Mouse (Mus musculus): ENCODE measurements around the gene Fsip1.

Gene Fsip1

DNA sequence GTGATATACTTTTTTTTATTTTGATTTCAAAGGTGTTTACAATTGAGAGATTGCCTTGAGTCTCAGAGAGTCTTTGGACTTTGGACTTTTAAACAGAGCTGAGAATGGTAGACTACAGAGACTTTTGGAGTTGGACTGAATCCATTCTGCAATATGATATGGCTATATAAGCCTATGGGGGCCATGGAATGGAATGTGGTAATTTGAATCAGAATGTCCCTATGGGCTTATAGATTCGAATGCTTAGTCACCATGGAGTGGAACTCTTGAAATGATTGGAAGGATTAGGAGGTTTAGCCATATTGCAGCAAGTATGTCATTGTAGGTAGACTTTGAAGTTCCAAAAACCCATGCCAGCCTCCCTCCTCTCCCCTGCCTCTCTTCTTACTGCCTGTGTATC, 88.5 kb downstream of the Fsip1 start:
- DNase-seq: no peak

DNA sequence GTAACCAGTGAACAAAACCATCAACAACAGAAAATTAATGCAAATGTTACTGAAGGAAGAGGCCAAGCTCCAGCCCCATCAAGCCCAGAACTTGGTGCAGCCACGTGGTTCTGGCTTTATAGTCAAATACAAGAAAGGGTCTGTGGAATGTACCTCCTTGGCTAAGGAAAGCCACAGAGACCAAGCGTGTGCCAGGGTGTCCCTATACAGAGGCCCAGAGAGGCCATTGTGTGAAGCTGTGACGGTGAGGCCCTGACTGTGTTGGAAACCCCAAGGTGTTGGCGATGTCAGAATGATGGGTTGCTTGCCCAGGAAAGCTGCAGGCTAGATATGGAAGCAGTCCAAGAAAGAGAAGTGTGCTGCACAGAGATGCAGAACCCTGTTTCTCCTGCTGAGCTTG, 89.0 kb downstream of the Fsip1 start:
- DNase-seq: no peak

DNA sequence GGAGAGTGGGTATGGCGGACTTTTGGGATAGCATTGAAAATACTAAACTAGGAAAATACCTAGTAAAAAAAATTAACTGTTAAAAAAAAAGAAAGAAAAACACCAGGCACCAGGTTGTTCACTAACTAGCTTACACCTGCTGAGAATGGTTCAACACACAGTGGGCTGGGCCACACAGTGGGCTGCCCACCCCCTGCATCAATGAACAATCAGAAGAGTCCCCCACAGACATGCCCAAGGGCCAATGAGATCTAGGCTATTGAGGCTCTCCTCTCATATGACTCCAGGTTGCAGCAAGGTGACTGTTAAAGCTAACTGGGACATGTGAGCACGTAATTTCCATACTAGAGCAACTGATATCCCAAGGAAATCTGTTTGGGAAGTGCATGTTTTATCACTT, 91.1 kb downstream of the Fsip1 start:
- no peak for DNase-seq

DNA sequence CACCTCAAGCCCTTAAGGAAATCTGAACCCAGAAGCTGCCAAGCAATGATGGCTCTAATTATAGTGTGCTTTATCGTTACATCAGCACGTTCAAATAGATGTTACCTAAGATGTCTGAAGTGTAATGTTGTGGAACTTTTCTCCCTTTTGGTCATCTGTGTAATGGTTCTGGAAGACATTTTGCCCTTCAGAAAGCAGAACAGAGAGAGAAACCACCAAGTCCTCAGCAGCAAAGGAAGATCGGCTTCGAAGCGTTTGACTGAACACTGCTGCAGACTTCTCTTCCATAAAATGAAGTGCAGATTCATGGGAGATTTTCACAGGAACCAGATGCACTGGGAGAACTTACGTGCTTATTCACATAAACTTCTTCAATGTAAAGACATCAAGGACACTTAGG, 92.6 kb downstream of the Fsip1 start:
- DNase-seq: no peak

DNA sequence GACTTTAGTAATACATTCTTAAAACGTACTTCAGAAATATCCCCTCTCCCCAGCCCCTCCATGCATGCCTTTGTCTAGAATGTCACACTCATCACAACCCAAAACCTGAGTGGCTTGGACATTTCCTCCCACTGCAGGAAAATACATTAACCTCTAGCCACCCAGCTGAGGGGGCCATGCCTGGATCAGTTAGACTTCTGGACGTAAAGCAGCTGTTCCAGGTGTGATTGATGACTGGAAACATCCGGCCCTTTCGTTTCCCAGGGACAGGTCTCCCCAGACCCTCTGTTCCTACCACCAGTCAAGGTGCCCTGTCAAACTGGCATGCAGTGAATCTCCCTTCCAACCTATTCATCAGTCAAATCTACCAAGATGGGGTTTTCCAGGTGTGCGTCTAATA, 94.3 kb downstream of the Fsip1 start:
- no peak for DNase-seq

DNA sequence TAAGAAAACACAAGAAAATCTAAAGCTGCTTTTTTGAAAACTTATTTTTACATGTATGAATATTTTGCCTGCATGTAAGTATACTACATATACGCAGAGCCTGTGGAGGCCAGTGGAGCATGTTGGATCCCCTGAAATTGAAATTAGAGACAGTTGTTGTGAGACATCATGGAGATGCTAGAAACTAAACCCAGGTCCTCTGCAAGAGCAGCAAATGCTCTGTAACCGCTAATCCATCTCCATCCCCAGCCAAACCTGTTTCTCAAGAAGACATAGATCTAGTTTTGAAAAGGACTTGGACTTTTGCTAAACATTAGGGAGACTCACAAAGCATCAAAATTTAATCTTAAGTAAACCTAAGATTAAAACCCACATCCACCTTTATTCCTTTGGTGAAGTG, 95.8 kb downstream of the Fsip1 start:
- DNase-seq: no peak

DNA sequence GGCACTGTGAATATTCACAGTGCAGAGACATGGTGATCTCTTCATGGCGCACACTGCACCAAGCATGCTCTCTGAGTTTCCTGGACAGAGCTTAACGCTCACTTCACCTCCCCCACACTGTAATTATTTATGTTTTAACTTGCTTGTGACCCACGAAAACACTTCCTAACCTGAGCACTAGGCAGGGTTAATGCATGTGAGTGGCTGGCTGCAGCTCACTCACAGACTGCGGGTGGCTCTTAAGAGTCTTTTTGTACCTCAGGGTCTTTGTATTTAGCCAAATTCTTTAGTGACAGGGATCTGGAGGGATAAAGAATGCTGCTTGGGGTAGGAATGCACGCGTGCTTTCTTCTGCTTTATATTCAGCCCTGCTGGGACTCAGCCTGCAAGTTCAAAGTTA, 96.2 kb downstream of the Fsip1 start:
- DNase-seq: no peak

DNA sequence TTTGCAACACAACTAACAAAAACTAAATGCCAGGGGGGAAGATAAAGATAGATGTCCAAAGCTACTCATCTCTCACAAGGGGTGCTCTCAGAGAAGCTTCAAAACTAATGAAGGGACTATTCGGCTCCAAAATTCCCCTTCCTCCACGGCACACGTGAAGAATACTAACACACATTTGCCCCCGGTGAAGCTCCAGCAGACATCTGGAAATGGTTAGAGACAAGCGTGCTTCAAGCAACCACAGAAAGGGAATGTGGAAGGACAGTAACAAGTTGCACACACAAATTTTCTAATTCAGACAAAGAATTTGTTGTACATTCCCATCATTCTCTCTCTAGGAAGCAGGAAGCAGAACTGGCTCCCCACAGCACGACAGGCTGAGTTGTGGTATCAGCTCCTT, 97.6 kb downstream of the Fsip1 start:
- DNase-seq: no peak

DNA sequence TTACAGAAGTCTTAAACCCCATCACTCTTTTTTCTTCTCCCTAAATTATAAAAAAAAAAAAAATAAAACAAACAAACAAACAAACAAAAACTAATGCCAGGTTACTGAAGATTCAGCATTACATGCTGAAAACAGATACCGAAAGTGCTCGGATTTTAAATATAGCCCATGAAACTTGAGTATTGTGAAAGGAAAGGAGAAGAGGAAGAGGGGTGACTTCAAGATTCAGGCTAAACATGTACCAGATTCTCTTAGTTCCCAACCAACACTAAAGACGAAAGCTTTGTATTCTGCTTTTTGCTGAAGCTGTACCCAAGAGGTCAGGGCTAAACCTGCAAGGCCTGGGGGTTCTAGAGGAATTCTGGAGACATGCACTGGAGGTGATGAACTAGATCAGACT, 98.7 kb downstream of the Fsip1 start:
- DNase-seq: no peak

DNA sequence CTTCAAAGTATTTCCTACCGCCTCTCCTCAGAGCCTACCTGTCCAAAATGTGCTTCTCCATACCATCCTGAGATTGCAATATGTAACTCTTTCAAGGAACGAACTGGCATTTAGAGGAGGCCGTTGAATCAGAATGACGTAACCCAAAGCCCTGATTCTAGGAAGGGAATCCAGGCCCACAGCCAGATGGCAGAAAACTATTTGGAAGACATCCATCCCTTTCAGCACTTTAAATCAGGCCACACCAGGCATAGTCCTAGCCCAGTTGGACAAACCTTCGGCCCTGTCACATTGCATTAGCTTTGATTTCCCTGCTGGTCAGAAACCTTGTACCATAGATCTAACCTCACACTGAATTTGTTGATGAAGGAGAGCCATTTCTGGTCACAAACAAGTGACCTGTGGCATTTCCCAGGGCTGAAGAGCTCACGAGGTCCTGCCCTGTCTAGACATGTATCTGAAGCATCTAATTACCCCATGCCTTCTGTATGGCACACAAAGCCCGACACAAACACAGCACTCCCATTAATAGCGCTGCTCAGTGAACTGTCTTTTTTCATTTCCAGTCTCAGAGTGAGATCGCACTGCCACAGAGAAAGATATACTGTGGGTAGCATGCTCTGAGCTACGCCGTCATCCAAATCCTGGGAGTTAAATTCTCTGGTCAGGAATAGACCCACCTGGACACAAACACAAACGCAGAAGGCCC, 106.8 kb downstream of the Fsip1 start:
- DNase-seq: peak; percentile 89

DNA sequence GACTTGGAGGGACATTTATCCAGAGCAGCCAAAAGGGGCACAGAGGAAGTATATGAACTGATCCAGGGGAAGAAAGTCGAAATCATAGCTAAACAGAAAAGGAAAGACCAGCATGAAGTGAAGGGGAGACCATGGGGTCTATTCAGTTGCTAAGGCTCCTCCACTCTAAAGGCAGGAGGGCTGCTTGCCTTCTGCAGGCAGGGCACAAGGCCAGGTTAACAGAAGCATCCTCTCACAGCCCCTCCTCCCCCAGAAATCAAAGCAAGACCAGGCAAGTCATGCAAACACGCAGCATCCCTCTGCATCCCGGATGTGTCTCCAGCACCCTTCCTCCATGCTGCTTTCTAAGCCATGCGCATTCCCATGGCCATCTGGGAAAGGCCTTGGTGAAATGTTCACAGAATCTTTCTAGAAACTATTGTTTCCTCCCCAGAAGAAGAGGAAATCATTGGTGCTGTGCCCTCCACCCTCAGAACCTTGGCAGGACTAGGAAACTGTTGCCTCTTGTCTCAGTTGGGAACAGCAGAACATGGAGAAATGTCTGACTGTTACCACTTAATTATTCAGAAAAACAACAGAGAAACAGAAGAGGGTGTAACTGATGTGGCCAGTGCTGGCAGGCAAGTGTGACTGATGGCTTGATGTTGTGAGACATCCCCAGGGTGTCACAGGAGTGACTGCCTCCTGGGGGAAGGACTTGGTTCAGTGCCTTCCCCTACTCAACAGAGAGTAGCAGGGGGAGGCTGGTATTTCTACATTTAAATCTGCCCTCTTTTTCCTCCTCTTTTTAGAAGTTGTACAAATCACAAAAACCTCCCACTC, 108.2 kb downstream of the Fsip1 start:
- DNase-seq: peak; percentile 77

DNA sequence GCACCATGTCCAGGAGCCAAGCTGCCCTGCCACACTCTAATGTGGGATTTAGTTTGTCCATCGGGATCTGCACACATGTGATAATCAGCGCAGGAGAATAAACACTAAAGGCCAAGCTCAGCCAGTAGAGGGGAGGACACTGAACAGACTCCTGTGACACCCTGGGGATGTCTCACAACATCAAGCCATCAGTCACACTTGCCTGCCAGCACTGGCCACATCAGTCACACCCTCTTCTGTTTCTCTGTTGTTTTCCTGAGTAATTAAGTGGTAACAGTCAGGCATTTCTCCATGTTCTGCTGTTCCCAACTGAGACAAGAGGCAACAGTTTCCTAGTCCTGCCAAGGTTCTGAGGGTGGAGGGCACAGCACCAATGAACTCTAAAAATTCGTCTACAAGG, 109.0 kb downstream of the Fsip1 start:
- DNase-seq: peak; percentile 52

DNA sequence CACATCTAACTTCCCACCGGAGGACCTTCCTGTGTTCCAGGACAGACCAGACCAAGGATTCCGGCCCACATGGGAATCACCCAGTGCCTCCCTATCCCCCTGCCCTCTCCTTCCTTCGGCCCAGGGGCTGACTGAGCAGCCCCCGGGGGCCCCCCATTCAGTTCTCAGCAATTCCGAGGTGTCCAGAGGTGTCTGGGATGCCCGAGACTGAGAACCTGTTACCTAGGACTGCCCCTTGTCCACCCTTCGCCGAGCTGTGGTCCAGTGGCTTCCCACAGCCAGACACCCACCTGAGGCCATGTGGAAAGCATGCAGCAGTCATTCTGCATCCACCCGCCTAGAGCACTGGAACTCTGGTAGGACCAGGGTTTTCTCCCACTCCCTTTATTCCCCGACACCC, 115.1 kb downstream of the Fsip1 start:
- DNase-seq: no peak

DNA sequence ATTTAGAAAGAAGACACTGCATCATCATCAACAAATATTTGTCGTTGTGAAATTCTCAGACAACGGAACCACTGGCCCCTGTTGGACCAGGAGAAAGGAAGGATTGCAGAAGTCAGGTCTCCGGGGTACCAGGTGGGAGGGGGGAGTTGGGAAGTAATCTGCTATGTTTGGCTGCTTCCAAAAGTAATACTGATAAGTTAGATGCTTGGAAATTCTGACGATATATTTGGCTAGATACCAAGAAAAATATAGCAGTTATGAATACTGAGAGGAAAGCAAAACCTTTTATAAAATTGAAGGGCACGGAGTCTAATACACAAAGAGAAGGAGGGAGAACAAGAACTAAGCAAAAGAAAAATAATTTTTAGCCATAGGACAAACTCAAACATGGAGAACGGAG, 117.5 kb downstream of the Fsip1 start:
- no peak for DNase-seq

DNA sequence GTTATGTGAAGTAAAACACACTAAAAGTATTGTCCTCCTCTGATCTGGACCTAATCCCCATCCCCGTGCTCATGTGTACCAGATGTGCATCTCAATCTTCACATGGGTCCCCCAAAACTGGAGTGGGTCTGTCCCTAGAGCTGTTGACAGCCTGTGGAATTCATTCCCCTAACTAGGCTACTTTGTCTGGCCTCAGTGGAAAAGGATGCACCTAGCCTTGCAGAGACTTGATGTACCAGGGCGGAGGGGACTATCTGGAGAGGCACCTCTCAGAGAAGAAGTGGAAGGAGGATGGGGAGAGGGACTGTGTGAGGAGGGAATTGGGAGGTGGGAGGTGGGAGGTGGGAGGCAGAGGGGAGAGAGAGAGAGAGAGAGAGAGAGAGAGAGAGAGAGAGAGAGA, 119.0 kb downstream of the Fsip1 start:
- no peak for DNase-seq

DNA sequence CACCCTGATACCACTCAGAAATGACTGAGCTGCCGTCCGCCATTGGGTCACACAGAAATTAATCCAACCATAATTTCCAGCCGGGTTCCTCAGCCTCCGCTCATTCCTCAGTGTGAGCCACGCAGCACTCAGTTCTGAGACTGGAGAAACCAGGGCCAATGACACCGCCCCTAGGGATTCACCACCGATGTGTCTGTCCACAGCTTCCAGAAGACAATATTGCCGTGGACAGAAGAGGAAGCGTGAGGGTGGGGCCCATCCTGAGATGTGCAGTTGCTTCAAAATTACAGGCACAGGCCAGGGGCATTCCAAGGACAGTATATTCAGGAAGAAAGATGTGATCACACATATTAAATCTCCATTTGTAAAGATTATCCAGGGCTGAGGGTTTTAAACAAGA, 119.7 kb downstream of the Fsip1 start:
- peak; percentile 54 for DNase-seq

DNA sequence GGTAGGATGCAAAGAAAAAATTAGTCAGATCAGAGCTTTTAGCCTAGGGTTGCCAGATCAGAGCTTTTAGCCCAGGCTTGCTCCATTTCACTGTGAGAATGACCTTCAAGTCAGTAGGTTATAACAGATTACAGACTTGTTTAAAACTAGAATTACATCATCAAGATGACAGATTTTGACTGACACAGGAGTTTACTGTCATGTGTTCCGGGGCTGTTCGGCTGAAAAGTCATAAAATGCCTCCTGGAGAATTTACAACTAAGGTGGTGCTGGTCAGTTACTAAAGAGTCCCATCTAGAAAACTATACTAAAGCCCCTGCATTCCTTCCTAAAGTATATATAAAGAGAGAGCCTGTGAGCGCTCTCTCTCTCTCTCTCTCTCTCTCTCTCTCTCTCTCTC, 128.5 kb downstream of the Fsip1 start:
- no peak for DNase-seq

DNA sequence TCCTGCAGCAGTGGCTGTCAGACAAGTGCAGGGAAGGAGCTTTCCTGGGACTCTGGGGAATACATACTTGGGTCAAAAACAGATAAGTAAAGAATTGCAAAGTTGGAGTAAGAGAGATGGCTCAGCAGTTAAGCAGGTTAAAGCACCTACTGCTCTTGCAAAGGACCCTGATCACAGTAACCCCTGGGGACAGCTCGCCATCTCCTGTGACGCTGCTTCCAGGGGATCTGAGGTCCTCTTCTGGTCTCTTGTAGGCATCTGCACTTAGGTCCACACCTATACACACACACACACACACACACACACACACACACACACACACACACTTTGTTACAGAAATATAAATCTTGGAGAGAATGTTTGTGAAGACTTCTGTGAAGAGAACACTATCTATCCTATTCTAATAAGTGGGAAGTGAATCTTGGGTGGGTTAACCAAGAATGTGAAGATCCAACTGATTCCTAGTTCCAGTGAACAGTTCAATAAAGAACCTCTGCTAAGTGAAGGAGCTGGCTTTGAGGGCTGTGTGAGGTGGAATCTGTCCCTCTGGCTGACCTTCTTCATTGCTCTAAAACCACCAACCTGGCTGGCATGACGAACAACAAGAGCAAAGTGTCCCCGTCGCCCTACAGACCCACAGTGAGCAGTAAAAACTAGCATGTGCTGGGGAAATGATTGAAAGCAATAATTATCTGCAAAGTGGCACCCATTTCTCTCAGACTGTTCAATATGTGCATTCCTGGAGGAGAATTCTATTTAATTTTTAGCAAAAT, 129.1 kb downstream of the Fsip1 start:
- no peak for DNase-seq

DNA sequence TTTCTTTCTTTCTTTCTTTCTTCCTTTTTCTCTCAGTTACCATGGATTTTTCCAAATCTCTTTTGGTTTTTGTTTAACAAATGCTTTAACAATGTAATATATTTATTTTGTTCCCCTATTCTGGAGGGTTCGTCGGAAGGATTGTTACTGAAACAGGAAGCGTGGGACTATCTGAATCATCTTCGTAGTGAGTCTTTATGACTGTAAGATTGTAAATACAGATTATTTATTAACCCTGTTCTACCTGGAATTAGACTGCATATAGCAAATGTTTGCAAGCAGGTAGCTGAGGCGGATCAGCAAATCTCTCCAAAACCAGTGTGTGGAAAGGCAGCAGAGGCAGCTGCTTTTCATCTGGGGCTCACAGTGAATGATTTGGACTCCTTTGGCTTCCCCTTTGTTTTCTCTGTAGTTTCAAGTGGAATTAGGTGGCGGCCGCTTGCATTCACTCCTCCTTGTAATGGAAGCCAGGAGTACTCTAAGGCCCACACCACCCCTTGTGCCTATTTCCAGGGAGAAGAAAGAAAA, 130.8 kb downstream of the Fsip1 start:
- DNase-seq: no peak

DNA sequence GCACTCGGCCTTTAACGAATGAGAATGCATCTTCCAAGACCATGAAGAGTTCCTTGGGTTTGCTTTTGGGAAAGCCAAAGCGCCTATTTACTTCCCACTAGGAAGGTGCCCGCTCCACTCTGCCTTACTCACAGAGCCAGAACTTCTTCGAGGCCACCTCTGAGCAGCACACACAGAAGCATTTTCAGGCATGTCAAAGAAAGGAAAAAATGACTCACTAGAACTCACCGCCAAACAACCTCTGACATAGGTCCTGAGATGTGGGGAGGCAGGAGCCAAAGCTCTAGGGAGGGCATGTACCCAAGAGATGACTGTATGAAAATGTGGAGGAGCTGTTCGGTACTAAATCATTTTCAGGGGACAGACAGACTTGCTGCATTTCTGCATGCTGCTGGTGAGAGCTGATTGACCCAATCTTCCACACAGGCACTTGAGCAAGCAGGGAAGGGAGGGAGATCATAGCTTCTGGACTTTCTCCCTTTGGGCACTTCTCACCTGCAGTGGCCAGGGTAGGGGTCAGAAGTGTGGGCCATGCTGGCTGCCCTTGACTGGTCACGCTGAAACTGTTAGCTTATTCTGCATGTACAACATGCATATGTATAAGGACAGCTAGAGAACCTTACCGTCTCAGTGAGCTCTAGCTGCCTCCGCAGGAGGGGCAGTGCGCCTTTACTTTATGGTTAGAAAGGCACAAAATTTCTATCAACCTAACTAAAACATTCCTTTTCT, 131.4 kb downstream of the Fsip1 start:
- DNase-seq: no peak

DNA sequence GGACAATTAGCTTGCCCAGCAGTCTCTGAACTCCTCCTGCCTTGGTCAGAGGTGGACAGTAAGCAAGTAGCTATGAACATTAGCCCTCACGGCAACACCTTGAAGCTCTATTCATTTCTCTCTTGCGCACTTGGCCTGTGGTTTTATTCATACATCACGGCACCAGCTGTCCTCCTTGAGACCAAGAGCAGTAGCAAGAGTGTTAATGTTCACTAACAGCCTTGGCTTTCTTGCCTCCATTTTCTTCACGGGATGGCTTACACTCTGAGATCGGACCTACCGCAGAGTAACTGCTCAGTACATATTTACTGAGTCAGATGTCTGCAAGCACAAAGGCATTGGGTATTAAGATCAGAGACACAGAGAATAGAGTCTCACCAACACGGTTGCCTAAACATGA, 132.3 kb downstream of the Fsip1 start:
- no peak for DNase-seq

DNA sequence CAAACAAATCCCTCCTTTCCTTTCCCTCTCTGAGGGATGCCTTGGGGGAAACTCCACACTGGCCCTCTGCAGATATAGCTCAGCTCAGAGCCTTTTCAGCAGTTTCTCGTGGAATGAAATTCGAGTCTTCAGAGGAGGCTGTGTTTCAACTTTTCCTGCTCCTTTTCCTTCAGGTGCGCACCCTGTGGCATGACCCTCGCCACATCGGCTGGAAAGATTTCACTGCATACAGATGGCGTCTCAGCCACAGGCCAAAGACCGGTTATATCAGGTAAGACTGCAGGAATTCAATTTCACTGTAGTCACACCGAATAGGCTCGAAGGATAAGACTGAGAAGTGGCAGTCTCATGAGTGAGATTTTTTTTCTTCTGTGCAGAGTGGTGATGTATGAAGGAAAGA, 133.0 kb downstream of the Fsip1 start:
- no peak for DNase-seq

DNA sequence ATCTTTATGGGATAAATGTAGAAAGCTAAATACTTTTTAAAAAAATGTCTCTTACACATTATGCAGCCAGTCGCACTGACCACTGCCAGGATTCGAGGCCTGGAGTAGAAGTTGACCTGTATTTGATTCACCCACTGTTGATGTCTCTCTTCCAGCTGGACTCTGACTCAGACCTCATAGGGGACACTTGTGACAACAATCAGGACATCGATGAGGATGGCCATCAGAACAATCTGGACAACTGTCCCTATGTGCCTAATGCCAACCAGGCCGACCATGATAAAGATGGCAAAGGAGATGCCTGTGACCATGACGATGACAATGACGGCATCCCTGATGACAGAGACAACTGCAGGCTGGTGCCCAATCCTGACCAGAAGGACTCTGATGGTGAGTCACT, 134.5 kb downstream of the Fsip1 start:
- no peak for DNase-seq
